Mouse (Mus musculus) CD4-positive helper T cell, adult 2 months (primary cell): ENCODE measurements around the gene Irgc1.
"Not testable (repeated sequence)": the region's sequence is repeated elsewhere in the genome, so short reads cannot be mapped to it uniquely, and the experiment has no call there.

Experiments
- DNase-seq: peaks from one replicate; pipeline ENCODE4 v3.0.0-alpha.2; 2012; ENCODE audit warnings: low read depth, missing footprints, low spot score

Irgc1 gene

GRCm38 (mm10) chr7:24451855-24452311, at the start of gene Irgc1:
Gene Irgc1 (minus strand): TSS chr7:24452297.
- DNase-seq, result peak; percentile 64

- DNase-seq, result no peak
These were observed 49.4 kb upstream of the Irgc1 start for GRCm38 (mm10) chr7:24501492-24501891.

- DNase-seq, result peak; percentile 47
These were observed 48.8 kb upstream of the Irgc1 start for GRCm38 (mm10) chr7:24500929-24501328.

GRCm38 (mm10) chr7:24499856-24500577, 47.9 kb upstream of the Irgc1 start:
- DNase-seq, result no peak

- DNase-seq, result no peak
These were observed 36.2 kb upstream of the Irgc1 start for GRCm38 (mm10) chr7:24488303-24488702.

- no peak for DNase-seq
These were observed 35.3 kb upstream of the Irgc1 start for GRCm38 (mm10) chr7:24487403-24487802.

GRCm38 (mm10) chr7:24486654-24487130, 34.6 kb upstream of the Irgc1 start:
- no peak for DNase-seq

GRCm38 (mm10) chr7:24485481-24485880, 33.4 kb upstream of the Irgc1 start:
- DNase-seq, result no peak

GRCm38 (mm10) chr7:24483291-24483690, 31.2 kb upstream of the Irgc1 start:
- not testable (repeated sequence) for DNase-seq

GRCm38 (mm10) chr7:24482208-24483020, 30.3 kb upstream of the Irgc1 start:
- DNase-seq, result no peak

GRCm38 (mm10) chr7:24481474-24482207, 29.5 kb upstream of the Irgc1 start, which contains the start of gene Cadm4:
Gene Cadm4 (plus strand): TSS chr7:24482023.
- peak; percentile 85 for DNase-seq

- no peak for DNase-seq
These were observed 28.9 kb upstream of the Irgc1 start for GRCm38 (mm10) chr7:24480986-24481473.

- no peak for DNase-seq
These were observed 28.2 kb upstream of the Irgc1 start for GRCm38 (mm10) chr7:24480121-24480941.

- DNase-seq, result no peak
These were observed 27.6 kb upstream of the Irgc1 start for GRCm38 (mm10) chr7:24479685-24480084.

GRCm38 (mm10) chr7:24478911-24479310, 26.8 kb upstream of the Irgc1 start:
- DNase-seq, result no peak

GRCm38 (mm10) chr7:24476856-24477255, 24.8 kb upstream of the Irgc1 start:
- no peak for DNase-seq

GRCm38 (mm10) chr7:24476338-24476737, 24.2 kb upstream of the Irgc1 start:
- DNase-seq, result no peak

- DNase-seq, result no peak
These were observed 22.9 kb upstream of the Irgc1 start for GRCm38 (mm10) chr7:24474811-24475506.

- DNase-seq, result peak; percentile 70
These were observed 21.9 kb upstream of the Irgc1 start for GRCm38 (mm10) chr7:24473913-24474529.

- peak; percentile 52 for DNase-seq
These were observed 20.8 kb upstream of the Irgc1 start for GRCm38 (mm10) chr7:24472937-24473336.
